Mouse (Mus musculus): ENCODE results near the gene Nutm1. TPM values are rescaled to one million over a fixed set of nuclear protein-coding genes. Genes with fewer than 3 reads are reported as not detected.

Gene Nutm1
- polyA plus RNA-seq, 1 experiment from 2014 or later = not detected

DNA sequence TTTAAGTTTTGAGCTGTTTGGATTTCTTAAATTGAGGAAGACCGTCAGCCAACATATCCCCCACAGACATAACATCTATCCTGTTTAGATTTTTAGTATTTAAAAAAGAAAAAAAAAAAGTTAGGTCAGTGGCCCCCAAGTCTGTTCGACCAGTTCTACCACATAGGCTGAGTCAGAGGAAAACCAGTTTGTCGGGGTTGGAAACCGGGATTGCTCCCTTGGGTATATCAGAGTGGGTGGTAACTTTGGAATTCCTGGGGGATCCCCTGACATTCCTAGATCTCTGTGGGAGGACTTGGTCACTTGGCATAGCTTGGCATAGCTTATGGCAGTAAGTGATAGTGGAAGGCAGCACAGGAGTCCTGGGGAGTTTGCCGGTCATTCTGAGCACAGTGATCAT, 13.8 kb downstream of the Nutm1 start:
- Histone ChIP-seq H3K9me3 (ENCODE audit: control insufficient read depth, low read length) (no peaks in the 10 kb centered on the region), H3K27ac (ENCODE audit: low read depth, low read length) (no peak overlapping the region), H3K4me1 (ENCODE audit: control insufficient read depth, insufficient read depth, low read length) (peaks cover 4% of the 10 kb centered on the region; the same call in 1 of the 2 replicates), H3K27me3 (ENCODE audit: control insufficient read depth, insufficient read depth, low read length) (no peaks in the 10 kb centered on the region), H3K36me3 (ENCODE audit: control insufficient read depth, insufficient read depth, low read length) (peaks cover 2% of the 10 kb centered on the region), H3K4me3 (ENCODE audit: low read depth, low read length) (no peak overlapping the region), H3K4me2 (no peak overlapping the region), H3K9ac (ENCODE audit: low read length) (no peak overlapping the region)
- DNase-seq (ENCODE audit: low spot score, missing footprints) (no peak), ATAC-seq (ENCODE audit: low FRiP score) (no peak)
- WGBS = 93% methylated on average over 5 of the region's 5 CpGs

DNA sequence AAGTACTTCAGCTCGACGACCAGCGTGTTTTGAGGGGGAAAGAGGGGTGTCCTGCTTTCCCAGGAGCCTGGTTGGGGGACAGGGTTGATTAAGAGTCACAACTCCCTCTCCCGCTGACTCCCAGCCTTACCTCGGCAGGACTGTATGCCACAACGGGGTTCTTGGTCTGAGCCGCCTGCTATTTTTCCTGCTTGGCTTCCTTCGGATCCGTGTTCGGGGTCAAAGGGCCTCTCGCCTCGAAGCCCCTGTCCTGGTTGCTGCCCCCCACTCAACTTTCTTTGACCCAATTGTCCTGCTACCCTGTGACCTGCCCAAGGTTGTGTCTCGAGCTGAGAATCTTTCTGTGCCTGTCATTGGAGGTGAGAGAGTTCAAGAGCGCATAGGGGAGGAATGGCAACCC, 17.3 kb downstream of the Nutm1 start:
- no peak for ATAC-seq (ENCODE audit: low FRiP score)
- DNase-seq (ENCODE audit: low spot score, missing footprints) = no peak
- H3K27ac ChIP-seq (ENCODE audit: low read depth, low read length) = no peak overlapping the region
- WGBS = 85% methylated on average over 14 of the region's 14 CpGs
- no peak overlapping the region for H3K9ac ChIP-seq (ENCODE audit: low read length)
- no peaks in the 10 kb centered on the region for H3K27me3 ChIP-seq (ENCODE audit: control insufficient read depth, insufficient read depth, low read length)
- no peaks in the 10 kb centered on the region for H3K9me3 ChIP-seq (ENCODE audit: control insufficient read depth, low read length)
- no peak overlapping the region for H3K4me3 ChIP-seq (ENCODE audit: low read depth, low read length)
- H3K4me1 ChIP-seq (ENCODE audit: control insufficient read depth, insufficient read depth, low read length) = peaks cover 7% of the 10 kb centered on the region; the same call in 1 of the 2 replicates
- peaks cover 2% of the 10 kb centered on the region for H3K36me3 ChIP-seq (ENCODE audit: control insufficient read depth, insufficient read depth, low read length)
- H3K4me2 ChIP-seq = no peak overlapping the region

DNA sequence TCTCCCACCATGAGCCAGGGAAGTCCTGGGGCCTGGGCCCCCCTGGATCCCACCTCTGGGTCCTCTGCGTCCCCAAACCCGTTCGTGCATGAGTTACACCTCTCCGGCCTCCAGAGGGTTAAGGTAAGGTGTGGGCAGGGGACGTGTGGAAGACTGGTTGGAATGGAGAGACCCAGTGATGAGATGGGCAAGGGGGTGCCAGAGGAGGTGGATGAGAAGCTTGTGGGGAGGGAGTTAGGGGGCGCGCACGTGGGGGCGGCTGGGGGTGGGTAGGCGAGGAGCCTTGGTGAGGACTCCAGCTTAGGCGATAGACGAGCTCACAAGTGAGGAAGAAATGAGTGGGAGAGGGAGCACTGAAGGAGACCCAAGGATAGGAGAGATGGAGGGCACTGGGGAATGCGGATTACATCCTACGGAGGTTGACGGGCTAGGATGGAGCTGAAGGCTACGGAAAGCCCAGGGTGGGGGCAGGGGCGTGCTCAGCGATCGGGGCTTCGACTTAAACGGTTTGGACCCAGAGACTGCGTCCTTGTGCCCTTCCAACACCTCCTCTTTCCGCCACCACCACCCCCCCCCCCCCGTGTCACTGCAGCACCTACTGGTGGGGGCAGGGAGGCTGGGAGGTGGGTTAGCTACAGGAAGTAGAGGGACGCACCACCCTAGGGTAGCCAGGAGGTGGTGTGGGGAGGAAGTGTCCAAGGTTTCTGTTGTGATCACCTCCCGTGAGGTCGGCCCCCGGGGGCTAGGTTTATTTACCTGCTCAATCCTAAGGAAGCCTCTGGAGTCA, 19.0 kb downstream of the Nutm1 start:
- H3K4me3 ChIP-seq (ENCODE audit: low read depth, low read length) = peak overlapping the region; percentile 72
- H3K4me1 ChIP-seq (ENCODE audit: control insufficient read depth, insufficient read depth, low read length) = peaks cover 7% of the 10 kb centered on the region; the same call in 1 of the 2 replicates
- under 1% methylated on average over 26 of the region's 28 CpGs for WGBS
- peaks cover 2% of the 10 kb centered on the region for H3K36me3 ChIP-seq (ENCODE audit: control insufficient read depth, insufficient read depth, low read length)
- peak overlapping the region; percentile 92 for H3K4me2 ChIP-seq
- peak overlapping the region; percentile 95 for H3K27ac ChIP-seq (ENCODE audit: low read depth, low read length)
- DNase-seq (ENCODE audit: low spot score, missing footprints) (peak; percentile 93), ATAC-seq (ENCODE audit: low FRiP score) (peak; percentile 68)
- H3K27me3 ChIP-seq (ENCODE audit: control insufficient read depth, insufficient read depth, low read length) = no peaks in the 10 kb centered on the region
- peak overlapping the region; percentile 87 for H3K9ac ChIP-seq (ENCODE audit: low read length)
- H3K9me3 ChIP-seq (ENCODE audit: control insufficient read depth, low read length) = no peaks in the 10 kb centered on the region

DNA sequence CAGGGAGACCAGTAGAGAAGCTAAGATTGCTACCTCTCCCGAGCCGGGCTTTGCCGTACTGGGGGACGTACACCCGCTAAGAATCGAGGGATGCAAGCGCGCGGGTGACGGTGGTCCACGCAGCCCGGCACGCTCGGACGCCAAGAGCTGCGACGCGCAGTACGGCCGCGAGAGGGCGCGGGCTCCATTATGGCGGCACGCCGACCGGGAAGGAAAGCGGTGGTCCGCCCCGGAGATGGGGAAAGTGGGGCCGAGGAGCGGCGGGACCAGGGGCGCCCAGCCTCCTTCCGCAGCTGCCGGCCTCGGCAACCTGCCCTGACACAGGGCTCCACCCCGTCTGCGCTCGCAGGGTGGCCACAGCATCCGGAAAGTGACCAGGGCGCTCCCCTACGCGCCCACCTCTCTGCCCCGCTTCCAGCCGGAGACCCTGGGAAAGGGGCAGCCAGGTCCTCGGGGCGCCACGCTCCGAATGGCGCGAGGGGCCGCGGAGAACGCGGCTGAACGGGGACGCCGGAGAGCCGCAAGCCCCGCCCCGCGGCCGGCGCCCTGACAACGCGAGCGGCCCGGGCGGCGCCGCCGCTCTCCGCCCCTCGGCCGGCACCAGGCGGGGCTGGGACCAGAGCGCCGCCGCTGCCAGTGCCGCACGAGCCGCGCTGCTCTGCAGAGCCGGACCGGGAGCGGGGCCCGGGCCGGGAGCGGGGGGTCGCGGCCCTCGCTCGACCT, 19.7 kb downstream of the Nutm1 start, which contains the start of gene Lpcat4:
Gene Lpcat4, plus strand, starts transcription at position 257 of the 723 bp plus-strand sequence.
- ATAC-seq (ENCODE audit: low FRiP score) = peak; percentile 90
- H3K4me2 ChIP-seq = peak within 1 kb of the TSS; percentile 92

DNA sequence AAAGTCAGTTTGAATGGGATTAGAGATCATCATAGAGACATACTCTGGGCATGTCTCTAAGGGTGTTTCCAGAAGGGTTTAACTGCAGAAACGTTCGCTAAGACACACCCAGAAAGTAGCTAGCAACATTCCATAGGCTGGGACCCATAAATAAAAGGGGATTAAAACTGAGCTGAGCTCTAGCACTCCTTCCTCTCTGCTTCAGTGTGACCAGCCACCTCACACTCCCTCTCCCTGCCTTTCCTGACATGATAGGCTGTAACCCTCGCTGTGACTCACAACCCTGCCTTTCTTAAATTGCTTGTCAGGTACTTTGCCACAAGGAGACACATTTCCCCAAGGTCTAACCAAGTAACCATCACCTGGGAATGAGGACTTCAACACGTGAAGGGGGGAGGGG, 21.1 kb downstream of the Nutm1 start:
- Histone ChIP-seq H3K4me2 (no peak overlapping the region), H3K9me3 (ENCODE audit: control insufficient read depth, low read length) (no peaks in the 10 kb centered on the region), H3K27ac (ENCODE audit: low read depth, low read length) (no peak overlapping the region), H3K27me3 (ENCODE audit: control insufficient read depth, insufficient read depth, low read length) (no peaks in the 10 kb centered on the region), H3K9ac (ENCODE audit: low read length) (no peak overlapping the region), H3K4me1 (ENCODE audit: control insufficient read depth, insufficient read depth, low read length) (peaks cover 7% of the 10 kb centered on the region; the same call in 1 of the 2 replicates), H3K4me3 (ENCODE audit: low read depth, low read length) (no peak overlapping the region), H3K36me3 (ENCODE audit: control insufficient read depth, insufficient read depth, low read length) (no peaks in the 10 kb centered on the region; the same call in 1 of the 2 replicates)
- DNase-seq (ENCODE audit: low spot score, missing footprints) = no peak
- 11% methylated on average over 4 of the region's 4 CpGs for WGBS
- ATAC-seq (ENCODE audit: low FRiP score) = no peak

More for the DNA sequence above, 19.7 kb downstream of the Nutm1 start, which contains the start of gene Lpcat4:
- Histone ChIP-seq H3K9ac (ENCODE audit: low read length) (peak within 1 kb of the TSS; percentile 87), H3K27me3 (ENCODE audit: control insufficient read depth, insufficient read depth, low read length) (no peaks in the 10 kb centered on the region), H3K9me3 (ENCODE audit: control insufficient read depth, low read length) (no peaks in the 10 kb centered on the region), H3K4me3 (ENCODE audit: low read depth, low read length) (peak within 1 kb of the TSS; percentile 72), H3K36me3 (ENCODE audit: control insufficient read depth, insufficient read depth, low read length) (peaks cover 2% of the 10 kb centered on the region), H3K4me1 (ENCODE audit: control insufficient read depth, insufficient read depth, low read length) (peaks cover 7% of the 10 kb centered on the region; the same call in 1 of the 2 replicates), H3K27ac (ENCODE audit: low read depth, low read length) (peak within 1 kb of the TSS; percentile 95)
- peak; percentile 99 for DNase-seq (ENCODE audit: low spot score, missing footprints)
- WGBS = under 1% methylated on average over 81 of the region's 94 CpGs

DNA sequence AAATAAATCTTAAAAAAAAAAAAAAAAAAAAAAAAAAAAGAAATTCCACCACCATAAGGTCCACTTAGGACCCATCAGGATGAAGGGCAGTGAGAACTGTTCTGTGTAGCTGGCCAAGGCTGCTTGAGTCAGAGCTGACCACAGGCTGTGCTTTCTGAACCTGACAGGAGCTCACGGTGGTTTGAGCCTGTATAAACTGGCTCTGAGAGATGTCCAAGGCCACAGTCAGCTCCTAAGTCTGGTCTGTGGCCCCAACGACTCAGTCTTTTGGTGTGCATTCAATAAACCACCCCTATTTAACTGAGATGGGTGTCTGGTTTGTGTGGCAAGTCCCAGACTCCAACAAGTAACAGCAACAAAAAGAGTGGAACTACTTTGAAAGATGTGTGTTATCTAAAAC, 22.5 kb downstream of the Nutm1 start:
- Histone ChIP-seq H3K9me3 (ENCODE audit: control insufficient read depth, low read length) (no peaks in the 10 kb centered on the region), H3K36me3 (ENCODE audit: control insufficient read depth, insufficient read depth, low read length) (no peaks in the 10 kb centered on the region), H3K4me2 (no peak overlapping the region), H3K4me1 (ENCODE audit: control insufficient read depth, insufficient read depth, low read length) (peaks cover 7% of the 10 kb centered on the region; the same call in 1 of the 2 replicates), H3K4me3 (ENCODE audit: low read depth, low read length) (no peak overlapping the region), H3K27me3 (ENCODE audit: control insufficient read depth, insufficient read depth, low read length) (no peaks in the 10 kb centered on the region), H3K27ac (ENCODE audit: low read depth, low read length) (no peak overlapping the region), H3K9ac (ENCODE audit: low read length) (no peak overlapping the region)
- no peak for DNase-seq (ENCODE audit: low spot score, missing footprints)
- WGBS = 84% methylated on average over 2 of the region's 2 CpGs
- no peak for ATAC-seq (ENCODE audit: low FRiP score)

DNA sequence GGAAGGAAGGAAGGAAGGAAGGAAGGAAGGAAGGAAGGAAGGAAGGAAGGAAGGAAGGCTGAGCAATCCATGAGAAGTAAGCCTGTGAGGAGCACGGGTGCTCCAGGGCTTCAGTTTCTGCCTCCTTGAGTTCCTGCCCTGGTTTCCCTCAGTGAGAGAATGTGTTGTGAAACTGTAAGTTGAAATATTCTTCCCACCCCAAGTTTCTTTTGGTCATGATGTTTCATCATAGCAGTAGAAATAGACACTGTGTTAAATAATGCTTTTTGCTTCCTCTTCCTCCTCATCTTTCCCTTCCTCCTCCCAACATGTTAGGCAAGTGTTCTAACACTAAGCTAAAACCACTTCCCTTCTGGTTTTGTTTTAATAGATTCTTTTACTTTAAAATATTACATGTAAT, 26.5 kb downstream of the Nutm1 start:
- H3K36me3 ChIP-seq (ENCODE audit: control insufficient read depth, insufficient read depth, low read length) = no peaks in the 10 kb centered on the region
- H3K4me1 ChIP-seq (ENCODE audit: control insufficient read depth, insufficient read depth, low read length) = no peaks in the 10 kb centered on the region
- no peak overlapping the region for H3K4me2 ChIP-seq
- ATAC-seq (ENCODE audit: low FRiP score) (no peak), DNase-seq (ENCODE audit: low spot score, missing footprints) (no peak)
- no peaks in the 10 kb centered on the region for H3K9me3 ChIP-seq (ENCODE audit: control insufficient read depth, low read length)
- H3K9ac ChIP-seq (ENCODE audit: low read length) = no peak overlapping the region
- H3K4me3 ChIP-seq (ENCODE audit: low read depth, low read length) = no peak overlapping the region
- 86% methylated on average over 1 of the region's 1 CpGs for WGBS
- no peaks in the 10 kb centered on the region for H3K27me3 ChIP-seq (ENCODE audit: control insufficient read depth, insufficient read depth, low read length)
- H3K27ac ChIP-seq (ENCODE audit: low read depth, low read length) = no peak overlapping the region

DNA sequence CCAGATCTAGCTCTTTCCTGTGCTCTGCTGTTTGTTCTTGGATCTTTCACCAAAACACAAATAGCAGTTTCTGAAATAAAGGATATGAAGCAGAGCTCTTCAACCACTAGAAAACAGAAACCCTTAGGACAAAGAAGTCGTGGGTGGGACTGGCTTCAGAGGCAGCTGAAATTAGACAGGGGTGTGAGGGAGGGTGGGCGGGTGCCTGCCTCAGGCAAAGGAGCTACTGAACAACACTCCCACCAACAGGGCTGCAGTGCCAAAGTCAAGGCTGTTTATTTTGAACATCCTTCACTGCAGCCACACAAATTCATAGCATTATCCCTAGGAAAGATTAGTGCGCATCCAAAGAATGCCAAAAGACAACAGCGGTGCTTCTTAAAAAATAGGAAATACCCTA, 34.7 kb downstream of the Nutm1 start:
- H3K9ac ChIP-seq (ENCODE audit: low read length) = no peak overlapping the region
- H3K27ac ChIP-seq (ENCODE audit: low read depth, low read length) = no peak overlapping the region
- 65% methylated on average over 4 of the region's 4 CpGs for WGBS
- H3K4me1 ChIP-seq (ENCODE audit: control insufficient read depth, insufficient read depth, low read length) = no peaks in the 10 kb centered on the region
- H3K4me3 ChIP-seq (ENCODE audit: low read depth, low read length) = no peak overlapping the region
- no peaks in the 10 kb centered on the region for H3K36me3 ChIP-seq (ENCODE audit: control insufficient read depth, insufficient read depth, low read length)
- H3K4me2 ChIP-seq = no peak overlapping the region
- ATAC-seq (ENCODE audit: low FRiP score) = no peak
- no peak for DNase-seq (ENCODE audit: low spot score, missing footprints)
- no peaks in the 10 kb centered on the region for H3K27me3 ChIP-seq (ENCODE audit: control insufficient read depth, insufficient read depth, low read length)
- H3K9me3 ChIP-seq (ENCODE audit: control insufficient read depth, low read length) = no peaks in the 10 kb centered on the region

DNA sequence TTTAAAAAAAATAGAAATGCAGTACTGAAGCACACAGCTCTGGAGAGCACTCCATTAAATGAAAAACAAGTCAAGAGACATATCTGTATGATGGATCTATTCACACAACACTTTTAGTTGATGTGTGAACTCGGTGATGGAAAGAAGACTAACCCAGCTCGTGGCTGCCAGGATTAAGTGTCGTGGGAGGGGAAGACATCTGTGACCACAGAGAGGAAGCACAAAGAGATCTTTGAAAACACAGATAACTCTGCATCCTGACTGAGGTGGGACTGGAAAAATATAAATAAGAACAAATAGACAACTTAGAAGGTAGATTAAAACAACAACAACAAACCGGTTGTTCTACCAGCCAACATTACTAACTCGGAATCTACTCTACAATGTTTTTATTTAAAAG, 36.5 kb downstream of the Nutm1 start:
- WGBS = 81% methylated on average over 5 of the region's 5 CpGs
- H3K27ac ChIP-seq (ENCODE audit: low read depth, low read length) = no peak overlapping the region
- no peaks in the 10 kb centered on the region for H3K9me3 ChIP-seq (ENCODE audit: control insufficient read depth, low read length)
- ATAC-seq (ENCODE audit: low FRiP score) (no peak), DNase-seq (ENCODE audit: low spot score, missing footprints) (no peak)
- H3K4me2 ChIP-seq = no peak overlapping the region
- H3K36me3 ChIP-seq (ENCODE audit: control insufficient read depth, insufficient read depth, low read length) = no peaks in the 10 kb centered on the region
- H3K9ac ChIP-seq (ENCODE audit: low read length) = no peak overlapping the region
- H3K4me3 ChIP-seq (ENCODE audit: low read depth, low read length) = no peak overlapping the region
- no peaks in the 10 kb centered on the region for H3K4me1 ChIP-seq (ENCODE audit: control insufficient read depth, insufficient read depth, low read length)
- H3K27me3 ChIP-seq (ENCODE audit: control insufficient read depth, insufficient read depth, low read length) = no peaks in the 10 kb centered on the region

Measured in midbrain, embryonic 11.5 days (tissue).